Mouse (Mus musculus) ES-Bruce4 (cell line): ENCODE measurements around the gene Cnn2.

ENCODE experiments used
- CTCF ChIP-seq: IDR thresholded peaks from one replicate; pipeline ENCODE4 v1.8.1; 2011; ENCODE audit warnings: low read depth, low read length
- EP300 ChIP-seq: IDR thresholded peaks from 2 replicates; pipeline ENCODE4 v1.6.1; 2011; ENCODE audit warnings: low read depth, low read length; ENCODE audit not compliant: insufficient read depth

GRCm38 (mm10) chr10:80035148-80035547 lies 46.8 kb downstream of the Cnn2 start:
- no peak for TF ChIP-seq CTCF
- no peak for TF ChIP-seq EP300
